Mouse (Mus musculus) right cerebral cortex, postnatal 14 days (tissue): Measurements from ENCODE around the gene Ophn1.

Experiments
- DNase-seq: peaks from one replicate; pipeline ENCODE4 v3.0.0; 2022

Ophn1 gene

DNA sequence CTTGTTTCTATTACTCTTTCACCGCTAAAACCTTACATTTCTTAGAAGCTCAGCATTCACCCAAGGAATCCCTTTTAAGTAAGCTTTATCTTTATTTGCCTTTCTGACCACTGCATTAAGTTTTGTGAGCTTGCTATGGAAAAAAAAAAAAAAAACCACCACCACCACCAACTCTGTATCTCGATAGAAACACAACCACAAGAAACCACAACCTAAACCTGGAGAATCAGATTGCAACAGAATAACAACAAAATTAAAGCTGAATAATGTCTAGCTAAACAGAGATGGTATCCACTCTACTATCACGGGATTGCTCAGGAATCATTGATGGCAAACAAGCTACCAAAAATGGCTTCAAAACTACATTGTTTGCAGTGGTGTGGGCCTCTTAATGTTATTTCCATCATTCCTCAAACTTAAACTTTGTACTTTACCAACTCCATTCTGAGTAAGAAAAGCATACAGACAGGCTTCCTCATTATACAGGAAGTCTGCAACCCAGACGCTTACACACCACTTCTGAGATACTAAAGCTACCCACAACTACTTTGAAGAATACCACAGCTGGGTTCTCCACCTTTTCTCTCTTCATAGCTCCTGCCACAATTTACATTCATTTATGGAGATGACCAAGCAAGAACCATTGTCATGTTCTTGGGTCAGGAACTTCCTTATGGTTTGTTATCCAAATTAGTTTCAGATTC, 116.4 kb downstream of the Ophn1 start:
- DNase-seq, result no peak

DNA sequence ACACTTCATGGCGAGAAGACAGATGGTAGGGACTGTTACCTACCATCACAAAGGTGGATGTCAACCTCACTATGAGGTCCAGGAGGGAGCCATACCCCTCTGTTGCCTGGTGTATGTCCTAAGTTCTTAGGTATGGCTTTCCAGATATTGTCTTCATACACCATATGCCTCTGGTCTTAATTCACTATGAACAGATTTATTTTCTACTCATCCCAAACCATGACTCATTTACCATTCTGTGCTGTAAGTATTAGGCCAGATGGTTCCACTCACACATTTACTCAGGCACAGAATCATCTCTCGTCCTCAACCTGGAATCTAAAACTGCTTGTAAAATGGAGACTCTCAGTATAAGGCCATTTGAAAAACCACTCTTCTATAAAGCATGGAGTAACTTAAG, 135.7 kb downstream of the Ophn1 start:
- no peak for DNase-seq

DNA sequence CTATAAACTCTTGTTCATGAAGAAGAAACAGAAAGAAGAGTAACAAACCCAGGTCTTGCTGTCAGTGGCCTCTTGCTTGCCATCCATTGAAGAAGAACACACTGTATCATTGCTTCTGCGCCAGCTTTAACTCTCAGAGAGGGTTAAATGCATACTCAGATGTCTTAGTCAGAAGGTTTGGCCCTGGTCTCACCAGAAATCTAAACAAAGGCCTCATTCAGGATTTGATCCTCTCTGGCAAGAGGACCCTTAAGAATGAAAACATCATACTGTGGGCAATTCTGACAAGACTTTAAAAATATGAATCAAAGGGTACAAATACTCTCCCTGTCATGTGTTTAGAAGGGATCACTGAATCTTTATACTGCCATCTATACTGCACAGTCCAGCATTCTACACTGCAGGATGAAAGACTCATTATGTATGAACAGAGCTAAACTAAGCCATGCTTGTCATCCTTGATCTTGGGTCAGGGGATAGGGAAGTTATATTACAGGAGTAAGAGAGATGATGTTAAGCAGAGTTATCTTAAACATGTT, 139.5 kb downstream of the Ophn1 start:
- DNase-seq, result no peak

DNA sequence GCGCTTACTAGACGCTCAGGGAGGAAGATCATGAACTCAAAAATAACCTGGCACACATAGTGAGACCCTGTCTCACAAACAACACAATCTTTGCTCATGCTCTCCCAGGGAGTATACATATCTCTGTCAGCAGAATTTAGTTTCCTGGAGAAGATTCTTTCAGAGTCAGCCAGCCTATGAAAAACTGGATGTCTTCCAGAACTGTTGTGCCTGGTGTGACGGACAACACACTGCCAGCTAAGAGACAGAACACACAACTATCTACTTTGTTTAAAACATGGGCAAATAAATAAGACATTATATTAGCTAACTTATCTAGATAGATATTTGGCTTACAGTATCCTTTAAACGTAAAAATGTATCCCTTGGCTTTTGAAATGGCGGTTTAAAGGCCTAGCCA, 154.1 kb downstream of the Ophn1 start:
- no peak for DNase-seq

DNA sequence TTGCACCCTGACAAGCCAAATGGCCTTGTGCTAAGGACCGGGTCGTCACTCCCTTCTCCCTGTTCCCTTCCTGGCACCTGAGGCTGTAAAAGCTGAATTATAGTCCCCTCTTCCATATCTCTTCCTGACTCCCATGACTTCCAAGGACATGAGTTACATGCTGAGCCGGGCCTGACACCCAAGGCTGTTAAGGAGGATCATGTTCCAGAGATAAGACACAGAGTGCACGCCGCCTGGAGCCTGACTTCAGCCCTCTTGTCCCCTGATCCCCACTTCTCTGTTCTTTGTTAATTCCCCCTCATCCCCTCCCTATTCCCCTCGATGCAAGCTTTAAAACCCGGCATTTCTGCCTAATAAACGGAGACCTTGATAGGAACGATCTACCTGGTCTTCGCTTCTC, 167.8 kb downstream of the Ophn1 start:
- DNase-seq, result no peak

DNA sequence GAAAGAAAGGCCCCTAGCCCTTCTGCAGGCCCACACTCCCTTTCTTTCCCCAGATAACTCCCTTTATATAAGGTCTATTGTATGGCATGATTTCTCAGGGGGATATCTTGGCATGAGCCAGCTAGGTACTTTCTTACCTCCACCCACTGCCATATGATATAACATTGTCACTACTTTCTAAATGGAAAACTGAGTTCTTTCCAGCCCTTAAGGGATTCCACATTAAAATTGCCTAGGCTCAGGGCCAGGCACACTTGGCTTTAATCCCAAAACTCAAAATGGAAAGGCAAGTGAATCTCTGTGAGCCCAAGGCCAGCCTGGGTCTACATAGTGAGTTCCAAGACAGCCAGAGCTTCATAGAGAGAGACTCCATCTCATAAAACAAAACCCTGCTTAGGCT, 183.1 kb downstream of the Ophn1 start:
- DNase-seq, result no peak

DNA sequence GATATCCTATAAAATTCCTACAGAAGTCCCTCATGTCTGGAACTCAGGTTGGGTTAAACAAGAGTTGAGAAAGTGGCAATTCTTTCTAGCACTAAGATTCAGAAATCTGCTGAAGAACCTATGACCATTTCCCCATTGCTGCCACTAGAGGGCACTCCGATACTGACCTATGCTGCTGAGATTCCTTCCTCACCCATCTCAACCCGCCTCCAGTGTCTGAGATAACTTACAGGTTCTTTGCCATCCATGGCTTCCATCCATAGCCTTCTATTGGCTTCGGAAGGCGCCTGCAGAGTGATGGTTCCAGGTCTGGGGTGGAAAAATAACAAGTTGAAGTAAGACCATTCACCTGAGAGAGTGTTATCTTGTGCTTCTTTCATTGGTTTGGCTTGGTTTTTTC, 189.2 kb downstream of the Ophn1 start:
- peak; percentile 38 for DNase-seq

DNA sequence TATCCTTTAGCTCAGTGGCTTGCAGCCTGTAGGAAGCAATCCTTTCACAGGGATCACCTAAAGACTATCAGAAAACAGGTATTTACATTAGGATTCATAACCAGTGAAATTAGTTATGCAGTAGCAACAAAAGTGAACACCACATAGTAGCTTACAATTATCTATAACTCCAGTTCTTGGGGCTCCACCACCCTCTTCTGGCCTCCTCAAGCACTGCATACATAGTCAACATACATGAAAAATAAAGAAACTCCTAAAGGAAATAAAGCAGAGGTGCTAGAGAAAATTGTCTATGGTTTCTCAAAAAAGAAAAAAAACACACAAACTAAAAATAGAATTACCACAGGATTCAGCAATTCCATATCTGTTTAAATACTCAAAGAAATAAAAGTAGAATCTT, 208.2 kb downstream of the Ophn1 start:
- no peak for DNase-seq

DNA sequence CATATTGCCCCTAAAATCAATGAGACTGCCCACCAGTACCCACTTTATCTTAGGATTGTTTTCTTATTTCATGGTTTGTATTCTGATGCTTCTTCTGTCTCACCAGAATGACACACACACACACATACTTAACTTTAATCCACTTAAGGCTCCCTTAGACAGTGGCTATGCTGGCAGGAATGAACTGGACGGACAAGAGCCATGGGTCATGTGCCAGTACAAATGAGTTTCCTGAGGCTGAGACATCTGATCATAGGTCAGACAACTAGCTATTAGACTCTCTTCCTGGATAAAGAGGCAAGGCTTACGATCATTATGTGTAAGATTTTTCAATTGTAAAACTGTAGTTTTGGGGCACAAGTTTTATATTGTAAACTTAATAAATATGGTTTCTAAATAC, 209.5 kb downstream of the Ophn1 start:
- DNase-seq, result no peak

DNA sequence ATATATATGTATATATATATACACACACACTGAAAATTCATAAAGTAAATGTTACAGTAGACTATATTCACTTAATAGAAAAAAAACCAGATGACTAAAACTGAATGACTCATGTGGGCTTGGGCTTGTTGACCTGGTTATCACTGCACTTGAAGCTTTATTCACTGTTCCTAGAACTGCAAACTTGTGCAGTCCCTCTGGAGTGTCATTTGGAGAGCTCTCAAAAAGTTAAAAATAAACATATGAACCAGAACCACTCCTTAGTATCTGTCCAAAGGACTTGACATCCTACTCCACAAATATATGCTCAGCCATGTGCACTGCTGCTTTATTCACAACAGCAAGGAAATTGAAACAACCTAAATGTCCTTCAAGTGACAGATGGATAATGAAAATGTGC, 219.8 kb downstream of the Ophn1 start:
- no peak for DNase-seq

DNA sequence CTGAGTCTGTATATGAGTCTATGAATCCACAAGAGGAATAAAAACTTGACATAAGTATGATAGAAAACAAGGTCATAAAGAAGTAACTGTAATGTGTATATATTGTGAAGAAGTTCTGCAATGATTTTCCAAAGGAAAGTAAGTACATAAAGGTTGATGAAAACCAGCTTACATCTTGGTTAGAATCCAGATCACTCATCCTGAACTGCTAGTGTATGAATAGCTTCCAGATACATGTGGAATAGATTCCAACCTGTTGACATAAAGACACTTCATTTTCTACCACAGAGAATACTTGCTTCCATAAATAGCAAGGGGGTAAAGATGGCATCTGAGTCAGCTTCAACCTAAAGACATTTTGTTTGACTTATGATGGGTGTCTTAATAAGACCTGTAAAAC, 239.4 kb downstream of the Ophn1 start:
- no peak for DNase-seq

DNA sequence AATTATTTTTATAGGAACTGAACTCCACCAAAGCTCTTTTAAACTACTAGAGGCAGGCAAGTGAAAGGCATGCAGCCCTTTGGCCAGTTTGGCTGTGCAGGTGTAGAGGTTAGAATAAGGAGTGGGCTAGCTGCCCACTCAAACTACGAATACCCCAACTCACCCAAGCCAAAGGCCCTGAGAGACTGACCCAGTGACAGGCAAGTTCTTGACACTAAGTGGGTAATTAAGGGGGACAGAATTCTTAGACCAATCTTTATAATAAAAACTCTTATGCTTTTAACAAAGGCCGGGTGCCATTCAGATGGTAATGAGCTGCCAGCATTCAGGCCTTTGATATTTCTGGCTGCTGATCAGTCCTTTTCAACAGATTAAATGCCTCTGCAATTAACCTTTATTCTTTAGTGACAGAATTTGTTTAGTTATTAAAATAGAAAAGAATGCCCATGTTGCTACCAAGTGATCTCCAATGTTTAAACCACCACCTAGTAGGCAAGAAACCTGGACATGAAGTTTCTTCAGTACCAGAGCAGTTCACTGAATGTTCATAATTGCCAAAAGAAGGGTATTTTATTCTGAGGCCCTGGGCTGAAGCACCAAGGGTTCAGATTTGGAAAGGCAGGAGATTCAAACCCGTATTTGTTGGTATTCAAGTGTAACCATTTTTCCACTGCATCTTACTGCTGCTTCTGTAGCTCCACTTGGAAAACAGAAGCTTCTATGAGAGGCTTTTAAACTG, 262.0 kb downstream of the Ophn1 start:
- DNase-seq, result no peak

DNA sequence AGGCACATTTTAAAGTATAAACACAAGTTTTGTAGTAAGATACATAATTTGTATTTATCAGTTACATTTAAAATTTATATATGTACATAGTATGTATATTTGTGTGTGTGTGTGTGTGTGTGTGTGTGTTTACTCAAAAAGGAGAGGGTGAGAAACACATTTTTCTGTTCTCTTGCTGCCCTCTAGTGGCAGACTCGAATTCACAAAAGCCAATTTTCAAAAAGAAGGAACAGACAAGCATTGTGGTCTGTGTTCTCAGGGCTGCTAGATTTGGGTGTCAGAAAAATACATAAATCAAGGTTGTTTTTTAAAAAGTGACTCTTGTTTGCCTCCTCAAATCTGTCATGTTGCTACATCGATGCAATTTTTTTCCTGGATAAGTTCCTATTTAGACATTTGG, 272.0 kb downstream of the Ophn1 start:
- DNase-seq, result peak; percentile 9

DNA sequence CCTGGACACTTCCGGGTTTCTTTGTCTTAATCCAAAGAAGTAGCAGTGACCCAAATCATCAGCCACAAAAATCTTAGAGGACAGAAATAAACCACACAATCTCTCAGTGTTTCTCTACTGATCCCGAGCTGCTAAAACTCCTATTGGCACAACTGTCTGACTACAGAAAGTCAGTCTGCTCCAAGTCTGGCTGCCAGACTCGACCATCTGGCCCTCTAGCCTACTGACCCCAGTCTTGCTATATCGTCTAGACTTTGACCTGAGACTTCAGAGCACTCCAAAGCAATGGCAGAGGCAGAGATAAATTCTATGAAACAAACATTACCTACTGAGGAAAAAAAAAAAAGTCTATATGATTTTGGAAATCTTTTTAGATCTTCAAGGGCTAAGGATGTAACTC, 273.4 kb downstream of the Ophn1 start:
- DNase-seq, result no peak

DNA sequence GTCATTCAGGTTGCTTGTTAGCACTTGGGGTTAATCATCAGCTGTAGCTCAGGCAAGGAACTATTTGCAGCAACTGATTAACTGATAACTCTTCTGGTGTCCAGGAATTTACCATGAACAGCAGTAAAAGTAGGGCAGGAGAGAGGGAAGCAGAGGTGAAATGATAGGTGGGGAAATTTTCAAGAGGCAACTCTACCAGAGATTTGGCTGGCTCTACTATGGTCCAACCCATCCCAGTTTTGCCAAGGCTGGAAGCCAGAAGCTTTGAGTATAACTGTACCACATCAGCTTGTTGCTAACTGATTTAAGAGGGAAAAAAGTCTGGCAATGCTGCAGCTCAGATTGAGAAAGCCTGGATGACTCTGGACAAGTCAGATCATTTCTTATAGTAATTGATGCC, 316.6 kb downstream of the Ophn1 start:
- DNase-seq, result no peak

DNA sequence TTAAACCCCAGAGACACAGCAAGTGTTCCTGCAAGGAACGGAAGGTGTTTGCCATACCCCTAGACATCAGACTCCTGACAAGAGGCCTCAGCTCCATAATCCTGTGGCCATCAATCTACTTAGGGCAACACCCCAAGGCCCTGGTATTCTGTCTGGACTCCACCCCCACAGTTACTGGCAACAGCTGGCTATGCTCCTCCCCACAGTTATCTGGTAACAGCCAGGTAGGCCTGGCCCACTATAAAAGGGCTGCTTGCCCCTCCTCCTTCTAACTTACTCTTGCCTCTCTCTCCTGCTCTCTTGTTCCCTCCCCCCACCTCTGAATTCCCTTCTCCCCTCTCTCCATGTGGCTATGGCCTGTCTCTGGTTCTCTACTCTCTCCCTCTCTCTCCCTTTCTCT, 344.4 kb downstream of the Ophn1 start:
- no peak for DNase-seq

DNA sequence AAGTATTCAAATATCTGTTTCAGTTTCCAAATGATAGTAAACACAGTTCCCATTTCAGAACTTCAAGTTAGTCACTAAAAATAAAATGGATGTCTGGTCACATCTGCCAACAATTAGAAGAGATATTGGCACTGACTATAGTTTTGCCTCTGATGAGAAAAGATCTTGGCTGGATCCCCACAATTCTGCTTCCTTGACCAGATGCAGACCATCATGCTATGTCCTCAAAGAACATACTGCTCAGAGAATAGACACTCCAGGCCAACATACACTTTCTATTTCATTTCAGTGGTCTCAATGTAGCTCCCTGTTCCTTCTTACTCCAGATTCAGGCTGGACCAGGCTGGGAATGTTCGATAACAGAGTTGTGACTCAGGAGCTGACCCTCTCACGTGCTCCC, 375.5 kb downstream of the Ophn1 start:
- no peak for DNase-seq

DNA sequence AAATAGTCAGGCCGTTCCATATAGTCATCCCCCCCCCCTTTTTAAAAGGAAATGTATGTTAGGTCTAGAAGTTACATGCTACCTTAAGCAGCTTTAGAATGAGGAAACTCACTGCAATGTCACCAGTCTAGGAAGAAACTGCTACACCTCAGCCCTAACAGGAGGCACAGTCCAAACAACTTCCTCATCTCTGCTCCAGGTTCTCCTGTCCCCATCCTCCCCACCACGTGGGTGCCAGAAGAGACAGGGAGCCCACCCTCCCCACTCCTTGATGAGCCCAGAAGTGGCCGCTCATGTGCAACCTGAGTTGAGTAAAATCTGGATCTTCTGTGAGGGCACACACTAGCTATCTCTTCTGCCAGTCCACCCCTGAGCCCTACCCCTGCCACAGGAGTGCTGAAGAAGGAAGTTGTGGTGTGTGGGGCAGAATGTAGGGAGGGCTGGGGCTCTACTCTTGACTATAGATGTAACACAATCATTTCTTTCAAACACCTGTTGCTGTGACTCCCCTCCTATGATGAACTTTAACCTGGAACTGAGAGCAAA, 376.4 kb downstream of the Ophn1 start:
- DNase-seq, result no peak
